Mouse (Mus musculus): ENCODE results near the gene Wipf1. TPM values are rescaled to one million over a fixed set of nuclear protein-coding genes. Genes with fewer than 3 reads are reported as not detected.

Gene Wipf1
- total RNA-seq, 2 experiments from 2014 or later: 12.0 to 12.8 TPM

DNA sequence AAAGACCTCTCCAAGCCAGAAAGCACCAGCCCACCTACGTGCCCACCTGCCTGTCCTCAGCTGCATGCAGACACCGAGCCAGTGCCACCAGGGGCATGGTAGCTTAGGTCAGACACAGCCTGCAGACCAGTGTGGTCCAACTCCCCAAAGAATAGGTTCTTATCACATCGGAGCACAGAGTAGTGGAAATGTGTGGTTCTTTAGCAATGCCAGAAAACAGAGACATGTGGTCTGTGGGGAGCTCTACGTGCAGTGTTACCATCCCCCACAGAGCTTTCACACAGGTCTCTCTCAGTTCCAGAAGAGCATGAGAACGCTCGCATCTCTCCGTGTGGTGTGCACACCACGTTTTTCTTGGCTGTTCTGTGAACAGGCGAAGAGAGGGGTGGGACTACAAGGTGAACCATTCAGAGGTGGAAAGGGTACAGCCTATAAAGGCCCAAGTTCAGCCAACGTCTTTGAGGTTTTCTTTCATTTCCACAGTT lies 59.3 kb downstream of the Wipf1 start:
- DNase-seq (ENCODE audit: low spot score in 2 of 2): peak in 1 of 2 experiments; percentile 16

DNA sequence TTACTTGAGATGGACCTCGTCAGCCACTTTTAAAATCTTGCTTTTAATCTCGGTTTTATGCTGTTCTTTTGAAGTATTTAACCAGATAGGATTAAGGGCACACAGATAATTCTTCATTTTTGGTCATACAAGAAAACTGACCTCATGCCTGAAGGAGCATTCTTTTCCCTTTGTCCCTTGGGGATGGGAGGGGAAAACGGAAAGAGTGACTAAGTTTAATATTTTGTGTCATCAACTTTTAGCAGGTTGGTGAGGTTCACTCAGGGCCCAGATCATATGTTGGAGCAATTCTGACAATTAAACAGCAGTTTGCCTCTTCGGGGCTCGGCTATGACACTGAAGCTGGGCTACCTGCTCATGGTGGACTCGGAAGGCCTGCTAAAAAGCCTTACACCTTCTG lies 60.0 kb downstream of the Wipf1 start:
- DNase-seq (ENCODE audit: low spot score in 2 of 2): no peak

DNA sequence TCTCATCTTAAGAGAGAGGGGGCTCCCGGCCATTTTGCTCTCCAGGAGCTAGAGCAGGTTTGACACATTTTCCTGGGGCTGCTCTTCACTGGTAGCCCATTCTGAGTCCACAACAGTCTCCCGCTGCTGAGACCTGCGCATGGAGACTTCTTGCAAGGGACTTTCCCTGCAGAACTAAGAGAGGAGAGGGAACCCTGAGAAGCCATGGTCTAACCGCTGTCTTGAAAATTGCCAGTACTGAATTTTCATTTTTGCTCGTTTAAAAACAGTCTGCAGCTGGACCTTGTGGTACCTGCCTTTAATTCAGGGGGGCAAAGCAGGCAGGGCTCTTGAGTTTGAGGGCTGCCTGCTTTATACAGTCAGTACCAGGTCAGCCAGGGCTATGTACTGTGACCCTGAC lies 60.5 kb downstream of the Wipf1 start:
- DNase-seq (ENCODE audit: low spot score in 2 of 2): no peak

DNA sequence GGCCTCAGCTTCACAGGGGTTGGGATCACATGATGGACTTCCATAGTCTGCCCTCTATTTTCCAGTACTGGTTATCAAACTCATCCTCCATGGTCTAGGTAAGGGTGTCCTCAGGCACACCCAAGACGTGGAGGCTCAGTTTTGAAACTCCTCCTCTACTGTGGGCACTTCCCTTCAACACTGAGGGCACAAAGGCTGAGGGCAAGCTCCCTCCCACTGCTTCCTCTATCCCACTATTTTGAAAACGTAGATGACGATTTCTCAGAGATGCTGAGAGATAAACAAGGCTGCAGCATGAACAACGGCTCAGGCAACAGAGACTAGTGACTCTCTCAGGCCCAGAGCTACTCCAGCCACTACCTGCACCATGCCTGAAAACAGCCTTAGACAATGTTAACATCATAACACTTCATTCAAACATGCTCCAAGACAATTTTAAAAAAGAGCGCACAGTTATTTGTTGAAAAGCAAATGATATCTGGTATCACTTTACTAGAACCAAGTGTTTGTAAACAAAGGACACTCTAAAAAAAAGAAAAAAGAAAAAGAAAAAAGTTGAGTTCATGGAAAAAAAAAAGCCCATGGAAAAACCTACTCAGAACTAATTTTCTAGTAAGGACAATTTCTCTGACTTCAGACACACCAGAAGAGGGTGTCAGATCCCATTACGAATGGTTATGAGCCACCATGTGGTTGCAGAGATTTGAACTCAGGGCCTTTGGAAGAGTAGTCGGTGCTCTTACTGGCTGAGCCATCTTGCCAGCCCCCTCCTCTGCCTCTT lies 62.3 kb downstream of the Wipf1 start:
- DNase-seq (ENCODE audit: low spot score in 2 of 2): no peak

DNA sequence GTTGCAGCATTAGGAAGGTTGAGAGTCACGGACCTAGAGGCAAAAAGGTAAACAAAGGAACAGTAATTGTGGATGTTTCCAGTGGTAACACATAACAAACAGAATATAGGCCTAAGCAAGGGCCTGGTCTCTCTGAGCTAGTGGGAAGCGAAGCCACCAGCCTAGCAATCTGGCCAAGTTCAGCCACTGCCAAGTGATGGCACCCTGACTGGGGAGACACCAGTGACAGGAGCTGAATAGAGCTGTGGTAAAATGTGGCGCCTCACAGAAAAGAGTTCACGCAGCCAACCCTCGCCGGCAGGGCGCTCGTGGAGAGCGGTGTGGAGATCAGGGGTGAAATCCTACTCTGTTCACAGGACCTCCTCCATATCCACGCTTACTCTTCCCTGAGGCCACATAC lies 63.1 kb downstream of the Wipf1 start:
- no peak for DNase-seq (ENCODE audit: low spot score in 2 of 2)

DNA sequence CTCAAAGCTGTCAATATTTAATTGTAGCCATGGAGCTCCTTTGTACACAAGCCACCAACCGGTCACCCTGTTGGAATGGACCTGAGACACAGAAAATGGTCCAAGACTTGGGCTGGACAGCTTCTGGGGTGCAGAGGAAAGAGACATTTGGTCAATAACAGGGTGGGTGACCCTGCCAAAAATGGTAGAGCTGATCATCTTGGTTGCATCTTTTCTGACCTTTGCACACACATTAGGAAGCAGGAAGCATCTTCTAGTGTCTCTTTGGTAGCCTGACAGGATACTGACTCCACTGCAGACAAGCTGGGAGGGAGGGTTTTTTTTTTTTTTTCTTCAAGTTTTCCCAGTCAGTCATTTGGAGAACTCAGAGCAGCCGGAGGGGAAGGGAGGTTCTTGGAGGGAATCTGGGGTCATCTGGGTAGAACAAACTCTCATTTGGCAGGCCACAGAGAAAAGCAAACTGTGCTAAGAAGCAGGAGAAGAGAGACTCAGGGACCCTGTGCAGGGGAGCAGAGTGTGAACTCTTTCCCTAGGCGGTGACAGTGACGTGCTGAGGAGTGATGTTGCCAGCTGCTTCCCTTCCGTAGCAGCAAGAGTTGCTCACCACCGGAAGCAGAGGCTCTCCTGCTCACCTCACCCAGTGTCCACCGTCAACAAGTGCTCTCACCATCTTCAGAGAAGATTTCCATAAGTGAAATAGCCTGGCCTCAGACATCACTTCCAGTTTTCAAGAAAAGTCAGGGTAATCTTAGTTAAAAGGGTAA lies 65.9 kb downstream of the Wipf1 start:
- no peak for DNase-seq (ENCODE audit: low spot score in 2 of 2)

DNA sequence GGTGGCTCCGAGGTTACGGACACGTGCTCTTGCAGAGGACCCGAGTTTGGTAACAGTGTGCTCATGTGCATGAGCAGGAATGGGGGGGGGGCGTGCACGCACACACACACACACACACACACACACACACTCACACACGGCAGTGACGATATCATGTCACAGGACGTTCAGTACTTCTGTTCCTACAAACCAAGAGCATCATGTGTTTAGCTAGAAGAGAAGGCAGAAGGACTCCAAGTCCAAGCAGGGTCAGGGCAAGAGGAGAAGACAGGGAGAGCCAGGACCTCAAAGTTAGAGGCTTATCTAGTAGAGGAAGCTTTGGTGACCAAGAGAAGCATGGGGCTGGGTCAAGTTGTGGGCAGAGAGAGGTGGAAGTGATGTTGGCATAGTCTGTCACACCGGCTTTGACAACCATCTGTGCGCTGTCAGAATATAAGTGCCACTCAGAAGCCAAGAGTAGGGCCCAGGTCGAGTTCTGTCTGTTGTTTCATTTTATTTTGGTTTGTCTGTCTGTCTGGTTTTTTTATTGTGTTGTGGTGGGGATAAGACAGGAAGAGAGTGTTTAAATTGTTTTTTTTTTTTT lies 66.7 kb downstream of the Wipf1 start:
- DNase-seq (ENCODE audit: low spot score in 2 of 2): no peak

DNA sequence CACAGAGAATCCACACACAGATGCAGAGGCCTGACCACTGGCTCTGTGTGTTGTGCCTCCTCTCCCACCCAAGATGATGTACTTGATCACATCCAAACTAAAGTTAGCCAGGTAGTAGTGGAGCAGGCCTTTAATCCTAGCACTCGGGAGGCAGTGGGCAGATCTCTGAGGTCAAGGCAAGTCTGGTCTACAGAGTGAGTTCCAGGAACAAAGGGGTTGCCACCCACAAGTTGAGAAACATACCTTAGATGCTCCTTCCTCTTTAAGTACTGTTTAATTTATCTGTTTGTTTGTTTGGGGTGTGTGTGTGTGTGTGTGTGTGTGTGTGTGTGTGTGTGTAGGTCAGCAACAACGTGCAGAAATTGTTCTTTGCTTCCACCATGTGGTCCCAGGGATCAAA lies 67.3 kb downstream of the Wipf1 start:
- DNase-seq (ENCODE audit: low spot score in 2 of 2): no peak

DNA sequence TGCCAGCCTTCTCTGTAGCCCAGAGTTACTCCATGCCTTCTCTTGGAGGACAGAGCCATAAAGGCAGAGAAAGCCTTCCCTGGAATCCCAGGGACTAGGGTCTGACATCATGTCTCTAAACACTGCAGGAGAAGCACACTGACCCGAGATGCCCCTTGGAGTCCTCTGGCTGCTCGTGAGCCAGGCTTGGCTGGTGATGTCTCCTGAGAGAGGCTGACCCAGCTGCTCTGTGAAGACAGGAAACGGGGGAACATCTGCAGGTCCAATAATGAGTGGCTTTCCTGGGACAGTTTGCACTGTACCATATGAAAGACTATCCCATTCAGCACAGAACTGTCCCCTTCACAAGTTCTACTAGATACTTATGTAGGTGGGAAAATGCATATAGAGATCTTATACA lies 69.4 kb downstream of the Wipf1 start:
- no peak for DNase-seq (ENCODE audit: low spot score in 2 of 2)

DNA sequence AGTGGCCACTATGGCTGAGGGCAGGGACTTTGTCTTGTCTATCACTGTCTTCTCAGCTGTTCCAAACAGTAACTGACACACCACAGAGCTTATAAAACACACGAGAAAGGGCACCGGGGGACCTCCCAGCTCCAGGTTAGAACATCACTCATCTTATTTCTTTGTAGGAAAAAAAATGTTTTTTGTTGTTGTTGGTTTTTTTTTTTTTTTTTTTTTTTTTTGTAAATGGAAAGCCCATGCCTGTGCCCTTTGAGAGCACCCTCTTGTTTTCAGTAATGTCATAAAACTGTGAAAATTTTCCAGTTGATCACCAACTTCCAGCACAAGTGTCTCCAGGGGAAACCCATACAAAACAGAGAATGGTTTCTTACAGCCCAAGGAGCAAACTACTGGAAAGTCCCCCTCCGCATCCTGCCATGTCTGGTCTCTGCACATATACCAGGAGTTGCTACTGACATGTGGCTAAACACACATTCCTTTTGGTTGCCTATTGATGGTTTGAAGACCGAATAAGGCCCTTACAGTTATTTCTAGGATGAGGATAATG lies 69.9 kb downstream of the Wipf1 start:
- DNase-seq (ENCODE audit: low spot score in 2 of 2): no peak

DNA sequence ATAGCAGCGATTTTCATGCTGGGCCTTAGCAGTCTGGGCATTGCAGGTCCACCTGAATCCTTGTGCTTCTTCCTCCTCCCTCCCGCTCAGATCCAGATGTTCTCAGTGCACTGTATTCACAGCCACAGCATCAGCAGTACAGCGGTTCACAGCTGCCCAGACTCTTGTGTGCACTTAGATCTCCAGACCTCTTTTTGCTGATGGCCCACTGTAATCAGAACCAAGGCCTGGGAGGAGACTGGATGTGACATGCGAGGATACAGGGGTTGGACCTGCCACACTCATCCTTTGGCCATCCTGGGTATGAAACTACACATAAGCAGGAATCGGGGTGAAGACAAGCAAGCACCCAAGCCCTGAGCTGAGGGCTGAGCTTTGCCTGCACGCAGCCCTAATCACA lies 72.6 kb downstream of the Wipf1 start:
- no peak for DNase-seq (ENCODE audit: low spot score in 2 of 2)

DNA sequence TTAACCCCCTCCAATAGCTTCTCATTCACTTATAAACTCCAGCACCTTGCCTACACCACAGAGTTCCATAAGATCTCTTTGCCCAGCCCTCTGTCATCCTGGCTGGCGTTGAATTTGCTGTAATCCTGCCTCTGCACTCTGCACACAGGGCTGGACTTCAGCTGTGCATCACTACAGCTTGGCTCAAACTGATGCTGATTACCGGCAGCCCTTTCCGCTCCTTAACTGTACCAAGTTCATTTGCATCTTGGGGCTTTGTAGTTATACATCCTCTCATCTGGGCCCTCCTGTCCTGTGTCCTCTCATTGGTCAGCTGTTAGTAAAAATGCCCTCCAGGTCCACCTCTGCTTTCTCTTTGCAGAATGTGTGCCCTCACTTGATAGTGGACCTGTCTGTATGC lies 73.4 kb downstream of the Wipf1 start:
- no peak for DNase-seq (ENCODE audit: low spot score in 2 of 2)

DNA sequence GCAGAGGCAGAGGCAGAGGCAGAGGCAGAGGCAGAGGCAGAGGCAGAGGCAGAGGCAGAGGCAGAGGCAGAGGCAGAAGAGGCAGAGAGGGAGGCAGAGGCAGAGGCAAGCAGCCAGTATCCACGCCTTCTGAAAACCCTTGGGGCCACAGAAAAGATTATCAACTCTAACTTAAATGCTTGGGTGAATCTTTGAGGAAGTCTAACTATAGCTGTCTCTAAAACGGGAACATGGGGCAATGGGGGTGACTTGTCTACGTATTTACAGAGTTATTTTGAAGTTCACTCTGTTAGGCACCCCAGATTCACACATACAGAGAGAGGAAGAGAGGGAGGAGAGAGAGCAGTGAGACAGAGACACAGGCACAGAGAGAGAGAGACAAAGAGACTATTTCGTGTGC lies 74.0 kb downstream of the Wipf1 start:
- DNase-seq (ENCODE audit: low spot score in 2 of 2): no peak

DNA sequence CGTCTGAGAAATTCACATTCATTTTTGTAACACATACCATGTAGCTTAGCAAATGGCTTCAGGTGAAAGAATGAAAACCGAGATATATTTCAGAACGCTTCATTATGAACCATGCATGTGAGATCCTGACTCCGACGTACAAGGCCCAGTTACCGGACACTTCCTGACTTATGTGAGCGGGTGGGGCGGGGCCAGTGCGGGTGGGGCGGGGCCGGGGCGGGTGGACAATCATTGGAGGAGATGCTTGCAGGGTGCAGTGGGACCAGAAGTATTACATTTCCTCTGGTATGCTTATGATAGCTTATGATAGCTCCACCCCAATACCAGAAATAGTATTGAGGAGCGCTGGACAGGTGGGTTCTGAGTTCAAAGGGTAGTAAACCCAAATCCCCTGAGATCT lies 74.9 kb downstream of the Wipf1 start:
- DNase-seq (ENCODE audit: low spot score in 2 of 2): no peak

DNA sequence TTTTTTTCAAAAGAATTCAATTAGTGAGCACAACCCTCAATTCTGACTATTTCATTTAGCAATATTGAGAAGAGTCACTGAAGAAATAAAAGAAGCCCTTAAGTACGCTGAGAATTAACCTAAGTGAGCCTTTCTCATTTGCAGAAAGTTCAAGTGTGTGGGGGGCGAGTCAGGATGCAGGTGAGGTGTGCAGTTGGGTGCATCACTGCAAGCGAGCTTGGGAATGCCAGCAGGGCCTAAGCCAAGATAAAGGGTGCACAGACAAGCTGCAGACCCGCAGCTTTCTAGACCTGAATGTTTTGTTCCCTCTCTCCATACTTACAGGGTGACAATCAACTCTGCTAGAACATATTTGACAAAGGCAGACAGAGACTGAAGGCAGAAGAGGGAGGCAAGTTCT lies 75.3 kb downstream of the Wipf1 start:
- DNase-seq (ENCODE audit: low spot score in 2 of 2): no peak

DNA sequence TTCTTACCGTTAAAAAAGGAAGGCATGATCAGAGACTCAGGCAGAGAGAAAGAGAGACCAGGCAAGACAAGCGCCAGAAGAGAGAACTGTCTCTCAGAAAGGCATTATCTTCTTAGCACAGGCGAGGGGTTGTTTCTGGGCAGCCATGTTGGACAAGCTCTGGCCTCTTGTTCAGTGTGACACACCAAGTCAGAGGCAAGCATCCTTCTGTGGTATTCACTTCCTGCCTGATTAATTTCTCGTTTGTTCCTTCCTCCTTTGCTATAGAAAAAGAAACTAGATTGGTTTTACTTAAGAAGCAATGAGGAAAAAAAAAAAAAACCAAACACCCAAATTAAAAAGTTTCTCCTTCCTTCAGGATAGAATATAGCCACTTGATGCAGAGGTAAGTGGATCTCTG lies 75.8 kb downstream of the Wipf1 start:
- no peak for DNase-seq (ENCODE audit: low spot score in 2 of 2)

DNA sequence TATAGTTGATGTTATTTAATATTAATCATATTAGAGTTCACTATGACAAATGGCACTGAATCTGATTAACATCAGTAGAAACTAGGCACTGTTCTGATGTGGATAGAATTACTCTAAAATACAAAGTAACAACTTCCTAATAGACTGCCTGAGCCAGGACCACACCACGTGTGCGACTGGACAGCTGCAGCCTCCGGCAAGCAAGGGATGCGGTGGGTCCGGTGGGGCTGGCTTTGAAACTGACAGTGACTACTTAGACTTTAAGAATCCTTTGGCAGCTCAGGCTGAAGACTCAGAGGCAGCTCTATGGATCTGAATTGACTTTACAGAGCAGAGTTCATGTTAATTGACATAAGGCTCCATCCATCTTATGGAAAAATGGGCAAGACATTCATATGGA lies 76.4 kb downstream of the Wipf1 start:
- no peak for DNase-seq (ENCODE audit: low spot score in 2 of 2)

DNA sequence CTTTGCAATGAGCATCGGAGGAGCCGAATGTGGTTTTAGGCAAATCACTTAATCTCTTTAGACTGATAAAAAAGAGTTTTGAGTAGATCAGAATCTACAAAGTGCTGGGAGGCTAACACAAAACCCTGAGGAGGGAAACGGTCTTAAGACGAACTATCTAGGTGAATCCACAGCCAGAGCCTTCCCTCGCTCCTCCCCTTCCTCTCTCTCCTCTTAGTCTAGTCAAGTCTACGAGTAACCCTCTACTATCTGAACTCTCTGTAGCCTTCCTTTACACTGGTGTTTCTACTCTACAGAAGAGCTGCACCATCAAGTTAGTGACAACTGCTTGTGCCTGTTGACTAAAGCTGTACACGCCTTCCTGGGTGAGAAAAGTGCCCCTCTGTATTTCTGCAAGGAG lies 77.0 kb downstream of the Wipf1 start:
- DNase-seq (ENCODE audit: low spot score in 2 of 2): no peak

DNA sequence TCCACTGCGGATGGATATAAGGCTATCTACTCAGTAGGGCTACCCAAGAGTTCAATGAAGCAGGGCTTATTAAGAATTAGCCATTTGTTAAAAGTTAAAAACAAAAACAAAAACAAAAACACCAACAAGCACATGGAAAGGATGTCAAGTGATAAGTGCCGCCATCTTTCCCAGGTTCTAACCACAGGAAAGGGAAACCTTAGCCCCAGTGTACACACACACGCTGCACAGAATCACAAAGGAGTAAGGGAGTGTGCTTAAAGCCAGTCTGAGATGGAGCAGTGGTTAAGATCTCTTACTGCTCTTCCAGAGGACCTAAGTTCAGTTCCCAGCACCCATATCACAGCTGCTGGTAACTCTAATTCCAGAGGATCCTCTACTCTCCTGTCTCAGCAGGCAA lies 78.0 kb downstream of the Wipf1 start:
- no peak for DNase-seq (ENCODE audit: low spot score in 2 of 2)

DNA sequence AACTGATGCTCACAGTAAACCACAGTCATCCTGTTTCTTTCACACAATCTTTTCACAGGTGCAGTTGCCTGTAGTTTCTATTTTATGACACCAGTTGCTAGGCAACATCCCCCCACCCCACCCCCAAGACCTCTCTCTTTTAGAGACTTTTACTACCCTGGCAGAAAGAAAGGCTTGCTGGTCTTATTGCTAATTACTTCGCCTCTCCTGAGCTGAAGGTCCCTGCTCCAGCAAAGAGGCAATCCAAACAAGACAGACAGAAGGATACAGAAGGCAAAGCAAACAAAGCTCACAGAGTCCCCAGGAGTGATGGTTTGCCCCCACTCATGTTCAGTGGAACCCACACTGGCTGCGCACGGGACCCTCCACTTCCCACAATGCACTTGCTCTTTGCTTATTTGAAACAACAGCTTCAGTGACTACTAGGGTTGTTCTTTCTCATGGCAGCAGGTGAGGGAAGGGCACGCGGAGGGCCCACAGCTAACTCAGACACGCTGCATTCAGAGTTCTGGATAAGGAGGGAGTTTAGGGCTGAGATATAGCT lies 79.3 kb downstream of the Wipf1 start:
- no peak for DNase-seq (ENCODE audit: low spot score in 2 of 2)

DNA sequence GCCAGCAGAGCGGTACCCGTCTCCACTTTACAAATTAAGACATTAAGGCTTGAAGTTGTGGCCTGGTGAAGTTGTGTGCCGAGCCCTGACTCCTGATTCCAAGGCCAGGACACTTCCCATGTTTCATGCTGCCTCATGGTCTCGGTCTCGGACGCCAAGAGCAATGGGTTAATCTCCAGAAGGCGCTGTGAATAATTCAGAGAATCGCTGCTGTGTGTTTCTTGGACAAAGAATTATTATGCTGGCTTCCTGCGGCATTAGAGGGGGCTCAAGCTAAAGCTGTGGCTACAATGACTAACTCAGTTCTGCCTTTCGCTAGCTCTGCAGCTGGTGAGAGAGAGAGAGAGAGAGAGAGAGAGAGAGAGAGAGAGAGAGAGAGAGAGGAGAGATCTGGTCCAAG lies 85.5 kb downstream of the Wipf1 start:
- DNase-seq (ENCODE audit: low spot score in 2 of 2): peak in 1 of 2 experiments; percentile 38

DNA sequence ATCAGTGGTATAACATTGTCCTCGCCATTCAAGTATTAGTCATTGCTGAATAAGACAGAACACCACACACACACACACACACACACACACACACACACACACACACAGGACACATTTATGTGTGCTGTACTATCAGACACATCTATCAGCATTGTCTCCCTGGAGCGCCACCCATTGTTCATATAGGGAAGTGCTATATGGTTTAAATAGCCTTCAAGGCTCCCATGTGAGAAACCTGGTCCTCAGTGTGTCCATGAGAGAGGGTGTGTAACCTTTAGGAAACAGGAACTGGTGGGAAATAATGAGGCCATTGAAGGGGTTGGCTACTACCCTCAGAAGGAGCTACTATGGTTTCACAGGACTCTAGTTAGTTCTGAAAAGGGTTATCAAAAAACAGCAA lies 87.5 kb downstream of the Wipf1 start:
- no peak for DNase-seq (ENCODE audit: low spot score in 2 of 2)

Measured in layer of hippocampus, postnatal 14 days (tissue).